Mouse (Mus musculus) liver, embryonic 14.5 days (tissue): ENCODE measurements around the gene Asic5. TPM values are rescaled to one million over a fixed set of nuclear protein-coding genes. Genes with fewer than 3 reads are reported as not detected.
A peak's percentile ranks its signal among the peaks of the same experiment; 100 is the strongest.

Experiments used
- ATAC-seq: fragments of 200-750 bp; cut with Nextera tagmentation; 2 replicates; pipeline ENCODE4 v1.8.0; 2017; ENCODE audit warnings: moderate number of reproducible peaks, mild to moderate bottlenecking, moderate library complexity; ENCODE audit not compliant: insufficient read depth
- DNase-seq, 3 experiments: peaks; one replicate each; pipeline ENCODE4 v3.0.0-alpha.2; 2012 to 2013; ENCODE audit warnings: low read depth in 3 of 3, low spot score in 3 of 3
- H3K27ac ChIP-seq: fragments of 300-500 bp; sonication (generic); 2 replicates; pipeline ENCODE4 v1.5.1; 2014; ENCODE audit warnings: moderate library complexity, mild to moderate bottlenecking, control low read depth, inconsistent platforms
- H3K27me3 ChIP-seq: fragments of 300-500 bp; sonication (generic); 2 replicates; pipeline ENCODE4 v1.6.1; 2014; ENCODE audit warnings: mild to moderate bottlenecking, low read length, moderate library complexity; ENCODE audit not compliant: control insufficient read depth, insufficient read depth
- H3K36me3 ChIP-seq: fragments of 300-500 bp; sonication (generic); replicated peaks from 2 replicates; pipeline ENCODE4 v1.6.1; 2014; ENCODE audit warnings: low read depth; ENCODE audit not compliant: control insufficient read depth, insufficient read depth
- H3K4me1 ChIP-seq, 2 experiments: fragments of 200-500 bp in 1 of 2; fragments of 300-500 bp in 1 of 2; sonication (generic) in 1 of 2; replicated peaks; 2 replicates each; pipeline ENCODE4 v1.6.1; 2012 to 2014; ENCODE audit warnings: antibody characterized with exemption in 1 of 2, inconsistent platforms in 1 of 2, low read length in 1 of 2; ENCODE audit not compliant: control insufficient read depth in 2 of 2, insufficient read depth in 2 of 2
- H3K4me2 ChIP-seq: fragments of 300-500 bp; sonication (generic); 2 replicates; pipeline ENCODE4 v1.6.1; 2014; ENCODE audit warnings: low read depth, mild to moderate bottlenecking, control low read depth, moderate library complexity
- H3K4me3 ChIP-seq, 2 experiments: fragments of 200-500 bp in 1 of 2; fragments of 300-500 bp in 1 of 2; sonication (generic) in 1 of 2; 2 replicates each; pipeline ENCODE4 v1.5.1; 2012 to 2014; ENCODE audit warnings: low read depth in 2 of 2, low read length in 2 of 2, mild to moderate bottlenecking in 2 of 2, control low read depth in 1 of 2, inconsistent platforms in 1 of 2, moderate library complexity in 1 of 2; ENCODE audit not compliant: insufficient read depth in 1 of 2
- H3K9ac ChIP-seq: fragments of 300-500 bp; sonication (generic); replicated peaks from 2 replicates; pipeline ENCODE4 v1.6.1; 2014; ENCODE audit warnings: mild to moderate bottlenecking, control low read depth, moderate library complexity
- H3K9me3 ChIP-seq: fragments of 300-500 bp; sonication (generic); 2 replicates; pipeline ENCODE4 v1.6.1; 2016; ENCODE audit warnings: low read length, mixed read lengths; ENCODE audit not compliant: control insufficient read depth
- CTCF ChIP-seq: IDR thresholded peaks from 2 replicates; pipeline ENCODE4 v1.5.1; 2016; ENCODE audit warnings: antibody characterized with exemption, low read depth, control low read depth
- EP300 ChIP-seq: IDR thresholded peaks from 2 replicates; pipeline ENCODE4 v1.6.1; 2016; ENCODE audit warnings: antibody characterized with exemption, low read depth
- WGBS: fragments of 180-500 bp; shearing (Covaris S2); extraction: QIAGEN DNeasy Blood & Tissue Kit; methylation state at CpG from one replicate; pipeline ENCODE4 v1.1.7; 2014; ENCODE audit not compliant: insufficient replicate concordance; 5-methylcytosine and 5-hydroxymethylcytosine counted together
- polyA plus RNA-seq, 2 experiments: library from polyadenylated mRNA; depleted of rRNA in 1 of 2; stranded (reverse) in 1 of 2; unstranded in 1 of 2; fragments of >200 nt; fragmentation: Nextera tagmentation in 1 of 2; extraction: Ambion mirVana in 1 of 2; gene quantifications; 2 replicates each; pipeline versions ENCODE4 v1.2.1 to v1.2.3; 2012 to 2014

Gene Asic5
- not detected in 2 replicates for polyA plus RNA-seq (2012; rRNA removed)
- polyA plus RNA-seq (2014; fragmentation: Nextera tagmentation; extraction: Ambion mirVana), result not detected in 2 replicates

GRCm38 (mm10) chr3:81981990-81982389, at the start of gene Asic5:
Gene Asic5, plus strand, starts transcription at chr3:81982290.
- H3K27ac ChIP-seq, result no peak within 1 kb of the TSS

DNA sequence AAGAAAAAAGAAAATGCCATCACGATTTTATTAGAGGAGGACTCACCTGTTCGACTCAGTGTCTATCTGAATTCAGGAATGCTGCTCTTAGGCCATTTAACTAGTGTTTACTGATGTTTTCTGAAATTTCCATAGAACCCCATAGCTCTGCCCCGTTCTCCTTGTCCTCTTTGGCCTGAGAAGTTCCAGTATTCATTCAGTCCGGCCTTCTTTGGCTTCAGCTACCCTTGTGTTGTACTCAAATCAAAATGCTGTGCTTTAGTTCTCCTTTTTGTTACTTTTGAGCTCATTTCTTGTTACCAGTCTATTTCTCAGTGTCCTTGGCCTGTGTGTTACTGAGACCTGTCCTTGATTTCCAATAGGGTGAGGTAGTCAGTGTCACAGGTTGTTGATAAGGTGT, 48.7 kb upstream of the Asic5 start:
- Histone ChIP-seq H3K4me3 (no peak overlapping the region), H3K27ac (no peak overlapping the region)
- 65% methylated on average over 4 of the region's 4 CpGs for WGBS

More at GRCm38 (mm10) chr3:81981990-81982389, at the start of gene Asic5:
- ATAC-seq (no peak), DNase-seq (no peak)
- Histone ChIP-seq H3K9ac (no peak within 1 kb of the TSS), H3K4me1 (no peaks in the 10 kb centered on the region; a peak in 1 of 4 replicates), H3K27me3 (no peaks in the 10 kb centered on the region), H3K36me3 (no peaks in the 10 kb centered on the region), H3K4me3 (no peak within 1 kb of the TSS), H3K9me3 (no peaks in the 10 kb centered on the region), H3K4me2 (no peak within 1 kb of the TSS)
- WGBS, result 72% methylated on average over 5 of the region's 5 CpGs
- TF ChIP-seq EP300 (no peak), CTCF (no peak)

GRCm38 (mm10) chr3:81938924-81939323, 43.2 kb upstream of the Asic5 start:
- Histone ChIP-seq H3K27ac (no peak overlapping the region), H3K4me1 (no peaks in the 10 kb centered on the region), H3K36me3 (no peaks in the 10 kb centered on the region), H3K4me2 (no peak overlapping the region), H3K9me3 (no peaks in the 10 kb centered on the region), H3K9ac (no peak overlapping the region), H3K27me3 (no peaks in the 10 kb centered on the region), H3K4me3 (no peak overlapping the region)
- WGBS, result 42% methylated on average over 3 of the region's 3 CpGs
- ATAC-seq, result no peak
- TF ChIP-seq CTCF, result no peak
- no peak for TF ChIP-seq EP300
- DNase-seq, result no peak

More for the DNA sequence above, 48.7 kb upstream of the Asic5 start:
- Histone ChIP-seq H3K4me2 (peak overlapping the region; percentile 63; the same call in 1 of the 2 replicates), H3K4me1 (no peaks in the 10 kb centered on the region; a peak in 1 of 4 replicates), H3K27me3 (no peaks in the 10 kb centered on the region), H3K9me3 (no peaks in the 10 kb centered on the region), H3K9ac (no peak overlapping the region), H3K36me3 (no peaks in the 10 kb centered on the region)
- no peak for ATAC-seq
- no peak for DNase-seq
- no peak for TF ChIP-seq EP300
- no peak for TF ChIP-seq CTCF

DNA sequence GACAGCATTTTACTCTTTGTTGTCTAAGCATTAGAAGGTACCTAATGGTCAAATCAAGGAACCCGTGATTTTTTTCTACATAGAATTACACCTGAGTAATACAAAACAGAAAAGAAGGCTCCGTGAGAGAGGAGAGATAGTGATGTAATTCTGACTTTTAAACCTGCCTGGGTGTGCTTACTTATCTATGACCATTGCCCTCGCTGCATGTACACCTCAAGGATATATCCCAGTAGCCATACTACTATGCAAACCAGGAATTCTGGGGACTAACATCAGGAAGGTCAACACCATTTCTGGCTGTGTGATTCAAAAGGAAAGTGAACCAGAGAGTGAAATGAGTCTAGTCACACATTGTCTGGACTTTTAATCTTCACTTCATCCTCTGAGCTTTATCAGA, 39.7 kb upstream of the Asic5 start:
- Histone ChIP-seq H3K9me3 (no peaks in the 10 kb centered on the region), H3K27me3 (no peaks in the 10 kb centered on the region), H3K36me3 (no peaks in the 10 kb centered on the region), H3K4me2 (no peak overlapping the region), H3K4me3 (no peak overlapping the region), H3K27ac (no peak overlapping the region), H3K9ac (no peak overlapping the region), H3K4me1 (no peaks in the 10 kb centered on the region)
- ATAC-seq (no peak), DNase-seq (no peak)
- WGBS, result 62% methylated on average over 3 of the region's 3 CpGs
- TF ChIP-seq CTCF (no peak), EP300 (no peak)

DNA sequence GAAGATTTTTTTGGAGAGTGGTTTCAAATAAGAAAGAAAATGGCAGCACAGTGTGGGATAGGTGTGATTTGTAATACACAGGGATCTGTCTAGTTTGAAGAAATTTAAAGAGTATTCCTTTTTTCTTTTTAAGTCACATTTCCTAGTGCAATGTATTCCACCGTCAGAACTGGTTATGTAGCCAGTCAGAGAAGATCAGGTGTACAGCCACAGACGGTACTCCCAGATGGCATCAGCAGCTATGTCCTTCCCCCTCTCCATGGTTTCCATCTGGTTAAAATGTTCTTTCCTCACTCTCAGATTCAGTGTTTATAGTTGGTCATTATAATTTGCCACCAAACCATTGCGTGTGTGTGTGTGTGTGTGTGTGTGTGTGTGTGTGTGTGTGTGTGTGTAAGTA, 39.0 kb upstream of the Asic5 start:
- no peak overlapping the region for H3K9ac ChIP-seq
- H3K36me3 ChIP-seq, result no peaks in the 10 kb centered on the region
- TF ChIP-seq EP300 (no peak), CTCF (no peak)
- 69% methylated on average over 3 of the region's 3 CpGs for WGBS
- ATAC-seq (no peak), DNase-seq (no peak)
- no peaks in the 10 kb centered on the region for H3K9me3 ChIP-seq
- H3K27me3 ChIP-seq, result no peaks in the 10 kb centered on the region
- H3K4me3 ChIP-seq, result no peak overlapping the region
- H3K27ac ChIP-seq, result no peak overlapping the region
- H3K4me1 ChIP-seq, result no peaks in the 10 kb centered on the region
- H3K4me2 ChIP-seq, result no peak overlapping the region
